Mouse (Mus musculus): ENCODE results near the gene Hs1bp3. TPM values are rescaled to one million over a fixed set of nuclear protein-coding genes. Genes with fewer than 3 reads are reported as not detected.

Gene Hs1bp3
- polyA plus RNA-seq, 1 experiment from 2014 or later = 11.1 TPM

GRCm38 (mm10) chr12:8338491-8338890, 25.3 kb downstream of the Hs1bp3 start:
- Histone ChIP-seq H3K9me3 (ENCODE audit: control insufficient read depth, low read length) (no peaks in the 10 kb centered on the region), H3K27me3 (ENCODE audit: control insufficient read depth, insufficient read depth, low read length) (no peaks in the 10 kb centered on the region), H3K36me3 (ENCODE audit: control insufficient read depth, insufficient read depth, low read length) (peaks cover 66% of the 10 kb centered on the region), H3K4me2 (ENCODE audit: low read length) (no peak overlapping the region), H3K4me1 (ENCODE audit: control insufficient read depth in 2 of 2, insufficient read depth in 2 of 2, low read length in 2 of 2) (peaks cover 25 to 41% of the 10 kb centered on the region in 2 experiments), H3K9ac (ENCODE audit: low read length) (no peak overlapping the region; the same call in 1 of the 2 replicates), H3K4me3 (ENCODE audit: control insufficient read depth in 1 of 2, insufficient read depth in 1 of 2, low read depth in 1 of 2, low read length in 2 of 2) (no peak overlapping the region), H3K27ac (replicated peaks in 1 of 2; ENCODE audit: control insufficient read depth in 1 of 2, insufficient read depth in 1 of 2, low read depth in 2 of 2, low read length in 2 of 2) (peak overlapping the region; percentile 62 to 65)
- ATAC-seq (ENCODE audit: insufficient number of reproducible peaks, insufficient read depth, low FRiP score, low read depth) = no peak
- WGBS = 13% methylated on average over 4 of the region's 4 CpGs

- no peaks in the 10 kb centered on the region for H3K9me3 ChIP-seq (ENCODE audit: control insufficient read depth, low read length)
- WGBS = 55% methylated on average over 8 of the region's 8 CpGs
- peaks cover 23 to 37% of the 10 kb centered on the region in 2 experiments for H3K4me1 ChIP-seq (ENCODE audit: control insufficient read depth in 2 of 2, insufficient read depth in 2 of 2, low read length in 2 of 2)
- no peak overlapping the region for H3K4me3 ChIP-seq (ENCODE audit: control insufficient read depth in 1 of 2, insufficient read depth in 1 of 2, low read depth in 1 of 2, low read length in 2 of 2)
- no peak for ATAC-seq (ENCODE audit: insufficient number of reproducible peaks, insufficient read depth, low FRiP score, low read depth)
- no peak overlapping the region for H3K4me2 ChIP-seq (ENCODE audit: low read length)
- H3K9ac ChIP-seq (ENCODE audit: low read length) = no peak overlapping the region; the same call in 1 of the 2 replicates
- no peaks in the 10 kb centered on the region for H3K27me3 ChIP-seq (ENCODE audit: control insufficient read depth, insufficient read depth, low read length)
- H3K36me3 ChIP-seq (ENCODE audit: control insufficient read depth, insufficient read depth, low read length) = peaks cover 66% of the 10 kb centered on the region
- H3K27ac ChIP-seq (replicated peaks in 1 of 2; ENCODE audit: control insufficient read depth in 1 of 2, insufficient read depth in 1 of 2, low read depth in 2 of 2, low read length in 2 of 2) = peak overlapping the region; percentile 62 to 65
Observed at GRCm38 (mm10) chr12:8338918-8339317, 25.7 kb downstream of the Hs1bp3 start.

- Histone ChIP-seq H3K27me3 (ENCODE audit: control insufficient read depth, insufficient read depth, low read length) (no peaks in the 10 kb centered on the region), H3K4me1 (ENCODE audit: control insufficient read depth in 2 of 2, insufficient read depth in 2 of 2, low read length in 2 of 2) (peaks cover 24 to 34% of the 10 kb centered on the region in 2 experiments), H3K9ac (ENCODE audit: low read length) (peak overlapping the region; percentile 3; the same call in 1 of the 2 replicates), H3K36me3 (ENCODE audit: control insufficient read depth, insufficient read depth, low read length) (peaks cover 66% of the 10 kb centered on the region), H3K4me2 (ENCODE audit: low read length) (no peak overlapping the region), H3K9me3 (ENCODE audit: control insufficient read depth, low read length) (no peaks in the 10 kb centered on the region), H3K4me3 (ENCODE audit: control insufficient read depth in 1 of 2, insufficient read depth in 1 of 2, low read depth in 1 of 2, low read length in 2 of 2) (no peak overlapping the region), H3K27ac (replicated peaks in 1 of 2; ENCODE audit: control insufficient read depth in 1 of 2, insufficient read depth in 1 of 2, low read depth in 2 of 2, low read length in 2 of 2) (no peak overlapping the region)
- 48% methylated on average over 13 of the region's 13 CpGs for WGBS
- no peak for ATAC-seq (ENCODE audit: insufficient number of reproducible peaks, insufficient read depth, low FRiP score, low read depth)
Observed at GRCm38 (mm10) chr12:8339591-8340319, 26.5 kb downstream of the Hs1bp3 start.

- Histone ChIP-seq H3K36me3 (ENCODE audit: control insufficient read depth, insufficient read depth, low read length) (peaks cover 59% of the 10 kb centered on the region), H3K27me3 (ENCODE audit: control insufficient read depth, insufficient read depth, low read length) (no peaks in the 10 kb centered on the region), H3K4me3 (ENCODE audit: control insufficient read depth in 1 of 2, insufficient read depth in 1 of 2, low read depth in 1 of 2, low read length in 2 of 2) (no peak overlapping the region), H3K9me3 (ENCODE audit: control insufficient read depth, low read length) (no peaks in the 10 kb centered on the region), H3K27ac (replicated peaks in 1 of 2; ENCODE audit: control insufficient read depth in 1 of 2, insufficient read depth in 1 of 2, low read depth in 2 of 2, low read length in 2 of 2) (no peak overlapping the region), H3K4me1 (ENCODE audit: control insufficient read depth in 2 of 2, insufficient read depth in 2 of 2, low read length in 2 of 2) (peaks cover 34 to 36% of the 10 kb centered on the region in 2 experiments), H3K4me2 (ENCODE audit: low read length) (no peak overlapping the region), H3K9ac (ENCODE audit: low read length) (no peak overlapping the region)
- no peak for ATAC-seq (ENCODE audit: insufficient number of reproducible peaks, insufficient read depth, low FRiP score, low read depth)
- 88% methylated on average over 6 of the region's 6 CpGs for WGBS
Observed at GRCm38 (mm10) chr12:8341008-8341407, 27.8 kb downstream of the Hs1bp3 start.

GRCm38 (mm10) chr12:8343381-8343780, 30.1 kb downstream of the Hs1bp3 start:
- WGBS = 94% methylated on average over 3 of the region's 3 CpGs

GRCm38 (mm10) chr12:8344897-8345296, 31.7 kb downstream of the Hs1bp3 start:
- peaks cover 27% of the 10 kb centered on the region for H3K36me3 ChIP-seq (ENCODE audit: control insufficient read depth, insufficient read depth, low read length)
- WGBS = 41% methylated on average over 9 of the region's 9 CpGs
- ATAC-seq (ENCODE audit: insufficient number of reproducible peaks, insufficient read depth, low FRiP score, low read depth) = peak; percentile 49
- H3K27me3 ChIP-seq (ENCODE audit: control insufficient read depth, insufficient read depth, low read length) = no peaks in the 10 kb centered on the region
- H3K9me3 ChIP-seq (ENCODE audit: control insufficient read depth, low read length) = no peaks in the 10 kb centered on the region
- H3K4me1 ChIP-seq (ENCODE audit: control insufficient read depth in 2 of 2, insufficient read depth in 2 of 2, low read length in 2 of 2) = peaks cover 13 to 24% of the 10 kb centered on the region in 2 experiments; a peak in 3 of 4 replicates
- peak overlapping the region; percentile 54 to 69 for H3K27ac ChIP-seq (replicated peaks in 1 of 2; ENCODE audit: control insufficient read depth in 1 of 2, insufficient read depth in 1 of 2, low read depth in 2 of 2, low read length in 2 of 2)
- peak overlapping the region; percentile 11; the same call in 1 of the 2 replicates for H3K9ac ChIP-seq (ENCODE audit: low read length)
- H3K4me2 ChIP-seq (ENCODE audit: low read length) = no peak overlapping the region
- H3K4me3 ChIP-seq (ENCODE audit: control insufficient read depth in 1 of 2, insufficient read depth in 1 of 2, low read depth in 1 of 2, low read length in 2 of 2) = no peak overlapping the region

More at GRCm38 (mm10) chr12:8343381-8343780, 30.1 kb downstream of the Hs1bp3 start:
- Histone ChIP-seq H3K4me1 (ENCODE audit: control insufficient read depth in 2 of 2, insufficient read depth in 2 of 2, low read length in 2 of 2) (peaks cover 29 to 30% of the 10 kb centered on the region in 2 experiments), H3K9ac (ENCODE audit: low read length) (no peak overlapping the region), H3K9me3 (ENCODE audit: control insufficient read depth, low read length) (no peaks in the 10 kb centered on the region), H3K27ac (replicated peaks in 1 of 2; ENCODE audit: control insufficient read depth in 1 of 2, insufficient read depth in 1 of 2, low read depth in 2 of 2, low read length in 2 of 2) (no peak overlapping the region), H3K36me3 (ENCODE audit: control insufficient read depth, insufficient read depth, low read length) (peaks cover 40% of the 10 kb centered on the region), H3K27me3 (ENCODE audit: control insufficient read depth, insufficient read depth, low read length) (no peaks in the 10 kb centered on the region), H3K4me3 (ENCODE audit: control insufficient read depth in 1 of 2, insufficient read depth in 1 of 2, low read depth in 1 of 2, low read length in 2 of 2) (no peak overlapping the region), H3K4me2 (ENCODE audit: low read length) (no peak overlapping the region)
- ATAC-seq (ENCODE audit: insufficient number of reproducible peaks, insufficient read depth, low FRiP score, low read depth) = no peak

- Histone ChIP-seq H3K4me1 (ENCODE audit: control insufficient read depth in 2 of 2, insufficient read depth in 2 of 2, low read length in 2 of 2) (peaks cover 11 to 21% of the 10 kb centered on the region in 2 experiments; a peak in 3 of 4 replicates), H3K4me2 (ENCODE audit: low read length) (no peak overlapping the region), H3K9ac (ENCODE audit: low read length) (no peak overlapping the region), H3K36me3 (ENCODE audit: control insufficient read depth, insufficient read depth, low read length) (peaks cover 24% of the 10 kb centered on the region), H3K9me3 (ENCODE audit: control insufficient read depth, low read length) (no peaks in the 10 kb centered on the region), H3K27ac (replicated peaks in 1 of 2; ENCODE audit: control insufficient read depth in 1 of 2, insufficient read depth in 1 of 2, low read depth in 2 of 2, low read length in 2 of 2) (peak overlapping the region; percentile 52 to 69), H3K4me3 (ENCODE audit: control insufficient read depth in 1 of 2, insufficient read depth in 1 of 2, low read depth in 1 of 2, low read length in 2 of 2) (no peak overlapping the region), H3K27me3 (ENCODE audit: control insufficient read depth, insufficient read depth, low read length) (no peaks in the 10 kb centered on the region)
- no peak for ATAC-seq (ENCODE audit: insufficient number of reproducible peaks, insufficient read depth, low FRiP score, low read depth)
- 91% methylated on average over 5 of the region's 5 CpGs for WGBS
Observed at GRCm38 (mm10) chr12:8345539-8345938, 32.3 kb downstream of the Hs1bp3 start.

Measured in heart, embryonic 14.5 days (tissue).